9 mouse cellular contexts compared by ENCODE assay signal in the genomic region with DNA sequence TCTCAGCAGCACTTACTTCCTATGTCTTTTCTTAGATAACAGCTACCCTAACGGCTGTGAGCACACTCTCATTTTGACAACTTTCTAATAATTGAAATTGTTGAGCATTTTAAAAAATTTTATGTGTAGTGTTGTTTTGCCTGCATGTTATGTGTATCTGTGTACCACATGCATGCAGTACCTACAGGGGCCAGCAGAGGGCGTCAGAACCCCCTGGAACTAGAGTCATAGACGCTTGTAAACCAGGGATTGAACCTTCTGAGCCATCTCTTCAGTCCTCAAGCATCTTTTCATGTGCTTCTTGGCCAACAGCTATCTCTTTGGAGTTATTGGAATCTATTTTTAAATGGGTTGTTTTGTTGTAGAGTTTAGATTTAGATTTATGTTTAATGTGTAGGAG. TPM values are rescaled to one million over a fixed set of nuclear protein-coding genes. Genes with fewer than 3 reads are reported as not detected.
A peak's percentile ranks its signal among the peaks of the same experiment; 100 is the strongest.
DNase-seq lines count a peak whose midpoint lies in the region; ATAC-seq and TF ChIP-seq lines count a peak whose summit lies in the region.
"Had no signal": no experiment of that assay in that cellular context is flagged by ENCODE, and none has a peak within 500 bp of the region (broad histone marks: within the 10 kb centered on the region; RNA-seq: fewer than 3 reads in every experiment).

No protein-coding gene starts in this region.

- TF ChIP-seq CTCF in heart, postnatal 0 days (IDR thresholded peaks at IDR 0.05; ENCODE audit: low read depth), result peak; percentile 50

- 0 out of 2 replicates have a peak, but pooled peaks cover 3% of the 10 kb centered on the region for H3K4me1 ChIP-seq in heart, postnatal 0 days (ENCODE audit: control insufficient read depth, insufficient read depth)
- H3K4me1 ChIP-seq in heart, embryonic 11.5 days (ENCODE audit: control insufficient read depth, insufficient read depth, low read length), result peaks cover 6% of the 10 kb centered on the region

- intact Hi-C loops in heart, postnatal 25 days (cut with DNase I), result no loop called here
- intact Hi-C loops in left cerebral cortex, postnatal 14 days (cut with DNase I), result loop anchor here (5.0 kb wide), 1 partner anchor 175 kb away; the partner anchor contains the start of gene Thada

- no peak for ATAC-seq in heart, postnatal 0 days (ENCODE audit: insufficient read depth, low read depth)
- peak; percentile 68; the same call in 1 of the 2 replicates for ATAC-seq in common myeloid progenitor, adult 5-6 weeks (replicated peaks; ENCODE audit: low read depth, poor library complexity, severe bottlenecking)
- no peak for ATAC-seq in heart, embryonic 11.5 days (replicated peaks; ENCODE audit: insufficient number of reproducible peaks, low FRiP score, low TSS enrichment)

- no peak overlapping the region for H3K9ac ChIP-seq in heart, postnatal 0 days (replicated peaks; ENCODE audit: low read depth, low read length)
- no peak overlapping the region for H3K9ac ChIP-seq in heart, embryonic 11.5 days (ENCODE audit: low read depth, low read length)
- H3K9ac ChIP-seq: liver, embryonic 13.5 days had no signal

- H3K27me3 ChIP-seq in heart, postnatal 0 days (ENCODE audit: control insufficient read depth, insufficient read depth, low read length), result no peaks in the 10 kb centered on the region
- no peaks in the 10 kb centered on the region for H3K27me3 ChIP-seq in heart, embryonic 11.5 days (ENCODE audit: control insufficient read depth, insufficient read depth, low read length)
- H3K27me3 ChIP-seq: liver, embryonic 13.5 days had no signal

- WGBS in heart, postnatal 0 days, result 46% methylated on average over 3 of the region's 3 CpGs
- WGBS in heart, embryonic 11.5 days (ENCODE audit: insufficient replicate concordance), result 35% methylated on average over 3 of the region's 3 CpGs

- no peak overlapping the region for H3K4me2 ChIP-seq in heart, postnatal 0 days (ENCODE audit: low read depth, low read length)
- no peak overlapping the region for H3K4me2 ChIP-seq in heart, embryonic 11.5 days
- H3K4me2 ChIP-seq: liver, embryonic 13.5 days had no signal

- no peaks in the 10 kb centered on the region for H3K9me3 ChIP-seq in heart, postnatal 0 days (replicated peaks; ENCODE audit: control insufficient read depth, low read length)
- H3K9me3 ChIP-seq in heart, embryonic 11.5 days (replicated peaks; ENCODE audit: control insufficient read depth, low read length), result no peaks in the 10 kb centered on the region
- H3K9me3 ChIP-seq: liver, embryonic 13.5 days had no signal

- no peak overlapping the region for H3K4me3 ChIP-seq in heart, postnatal 0 days (ENCODE audit: low read depth, low read length)
- H3K4me3 ChIP-seq in heart, embryonic 11.5 days (ENCODE audit: low read depth, low read length), result no peak overlapping the region
- H3K4me3 ChIP-seq: liver, embryonic 13.5 days had no signal

- no peak for DNase-seq in heart, postnatal 0 days (ENCODE audit: low spot score)
- DNase-seq in heart, postnatal 25 days (ENCODE audit: low spot score), result no peak
- DNase-seq in urinary bladder, postnatal 25 days (ENCODE audit: low spot score), result peak; percentile 15
- no peak for DNase-seq in urinary bladder, postnatal 10 days (ENCODE audit: low spot score)
- peak; percentile 77 to 79 for DNase-seq in left cerebral cortex, postnatal 14 days (ENCODE audit: low spot score in 2 of 2)
- DNase-seq in right cerebral cortex, postnatal 10 days (ENCODE audit: low spot score in 2 of 2), result peak; percentile 72 to 79
- DNase-seq: liver, embryonic 13.5 days had no signal

- no peak for TF ChIP-seq EP300 in heart, postnatal 0 days (IDR thresholded peaks at IDR 0.05; ENCODE audit: low read depth)

- H3K36me3 ChIP-seq in heart, postnatal 0 days (replicated peaks; ENCODE audit: control insufficient read depth, insufficient read depth, low read length), result no peaks in the 10 kb centered on the region
- H3K36me3 ChIP-seq in heart, embryonic 11.5 days (ENCODE audit: control insufficient read depth, insufficient read depth, low read length), result no peaks in the 10 kb centered on the region
- H3K36me3 ChIP-seq: liver, embryonic 13.5 days had no signal

- no peak overlapping the region for H3K27ac ChIP-seq in heart, postnatal 0 days (ENCODE audit: low read depth)
- no peak overlapping the region for H3K27ac ChIP-seq in heart, embryonic 11.5 days (ENCODE audit: low read depth, low read length)
- H3K27ac ChIP-seq: liver, embryonic 13.5 days had no signal

RNA-seq across cellular contexts. Expression of gene Dync2li1, which starts 15.6 kb away (rescaled TPM):
- total RNA-seq in heart, postnatal 0 days (2014; rRNA removed; ENCODE audit: low replicate concordance), result 3.9 TPM in 1 of 2 replicates, not detected in the other
- polyA plus RNA-seq in heart, postnatal 0 days (2015; fragmentation: Nextera tagmentation; extraction: Ambion mirVana), result 6.4 and 6.6 TPM in 2 replicates
- 1 to 10 TPM; 2.8 to 3.0 TPM for total RNA-seq in heart, postnatal 25 days (2021)
- 3.8 TPM in 2 replicates for total RNA-seq in common myeloid progenitor, adult 5-6 weeks (2017)
- 10 to 100 TPM; 22.1 to 24.3 TPM for total RNA-seq in left cerebral cortex, postnatal 14 days (2021)
- 11.9 and 12.8 TPM in 2 replicates for polyA plus RNA-seq in heart, embryonic 11.5 days (2014; fragmentation: Nextera tagmentation; extraction: Ambion mirVana)

RNA-seq across cellular contexts. Expression of gene Abcg8, which starts 34.2 kb away (rescaled TPM):
- total RNA-seq in heart, postnatal 0 days (2014; rRNA removed; ENCODE audit: low replicate concordance), result not detected in 2 replicates
- polyA plus RNA-seq in heart, postnatal 0 days (2015; fragmentation: Nextera tagmentation; extraction: Ambion mirVana), result not detected in 2 replicates
- total RNA-seq in heart, postnatal 25 days (2021), result not detected
- not detected in 2 replicates for total RNA-seq in common myeloid progenitor, adult 5-6 weeks (2017)
- under 1 TPM in 1 of 2 experiments, not detected in 1; 0.15 TPM for total RNA-seq in left cerebral cortex, postnatal 14 days (2021)
- not detected in 2 replicates for polyA plus RNA-seq in heart, embryonic 11.5 days (2014; fragmentation: Nextera tagmentation; extraction: Ambion mirVana)

RNA-seq across cellular contexts. Expression of gene Abcg5, which starts 40.9 kb away (rescaled TPM):
- not detected in 2 replicates for total RNA-seq in heart, postnatal 0 days (2014; rRNA removed; ENCODE audit: low replicate concordance)
- polyA plus RNA-seq in heart, postnatal 0 days (2015; fragmentation: Nextera tagmentation; extraction: Ambion mirVana), result not detected in 2 replicates
- not detected for total RNA-seq in heart, postnatal 25 days (2021)
- total RNA-seq in common myeloid progenitor, adult 5-6 weeks (2017), result not detected in 2 replicates
- not detected for total RNA-seq in left cerebral cortex, postnatal 14 days (2021)
- 0.43 and 0.99 TPM in 2 replicates for polyA plus RNA-seq in heart, embryonic 11.5 days (2014; fragmentation: Nextera tagmentation; extraction: Ambion mirVana)

Comparison
In these comparisons a context has a peak if more than half of its experiments do, and no peak if none do; other contexts are left out.
1. DNase-seq: peak in urinary bladder, postnatal 25 days (single experiment), left cerebral cortex, postnatal 14 days (2 of 2) and right cerebral cortex, postnatal 10 days (2 of 2); none in heart, postnatal 0 days (single experiment), heart, postnatal 25 days (single experiment) and urinary bladder, postnatal 10 days (single experiment).